Mouse (Mus musculus) heart, embryonic 10.5 days (tissue): ENCODE results near the gene Abca9. TPM values are rescaled to one million over a fixed set of nuclear protein-coding genes. Genes with fewer than 3 reads are reported as not detected.
A peak's percentile ranks its signal among the peaks of the same experiment; 100 is the strongest.

Experiments used
- DNase-seq: peaks from one replicate; pipeline ENCODE4 v3.0.0-alpha.2; 2017; ENCODE audit warnings: low spot score
- H3K27ac ChIP-seq: fragments of 300-500 bp; sonication (generic); 2 replicates; pipeline ENCODE4 v1.5.1; 2016; ENCODE audit warnings: mild to moderate bottlenecking
- H3K27me3 ChIP-seq: fragments of 300-500 bp; sonication (generic); 2 replicates; pipeline ENCODE4 v1.6.1; 2016; ENCODE audit warnings: mild to moderate bottlenecking; ENCODE audit not compliant: poor library complexity, insufficient read depth, severe bottlenecking
- H3K36me3 ChIP-seq: fragments of 300-500 bp; sonication (generic); 2 replicates; pipeline ENCODE4 v1.6.1; 2016; ENCODE audit warnings: mild to moderate bottlenecking, moderate library complexity
- H3K4me1 ChIP-seq: fragments of 300-500 bp; sonication (generic); 2 replicates; pipeline ENCODE4 v1.6.1; 2016; ENCODE audit warnings: mild to moderate bottlenecking
- H3K4me3 ChIP-seq: fragments of 300-500 bp; sonication (generic); 2 replicates; pipeline ENCODE4 v1.5.1; 2016; ENCODE audit warnings: mild to moderate bottlenecking, moderate library complexity
- H3K9me3 ChIP-seq: fragments of 300-500 bp; sonication (generic); 2 replicates; pipeline ENCODE4 v1.6.1; 2016; ENCODE audit warnings: mild to moderate bottlenecking, moderate library complexity
- WGBS: fragments of 180-500 bp; shearing (Covaris S2); methylation state at CpG from one replicate; pipeline ENCODE4 v1.1.7; 2016; 5-methylcytosine and 5-hydroxymethylcytosine counted together
- polyA plus RNA-seq: library from polyadenylated mRNA; unstranded; fragments of >200 nt; fragmentation: Nextera tagmentation; extraction: Ambion mirVana; gene quantifications from 2 replicates; pipeline ENCODE4 v1.2.1, GENCODE M21; 2016

Gene Abca9
- 0.57 and 0.65 TPM in 2 replicates for polyA plus RNA-seq

DNA sequence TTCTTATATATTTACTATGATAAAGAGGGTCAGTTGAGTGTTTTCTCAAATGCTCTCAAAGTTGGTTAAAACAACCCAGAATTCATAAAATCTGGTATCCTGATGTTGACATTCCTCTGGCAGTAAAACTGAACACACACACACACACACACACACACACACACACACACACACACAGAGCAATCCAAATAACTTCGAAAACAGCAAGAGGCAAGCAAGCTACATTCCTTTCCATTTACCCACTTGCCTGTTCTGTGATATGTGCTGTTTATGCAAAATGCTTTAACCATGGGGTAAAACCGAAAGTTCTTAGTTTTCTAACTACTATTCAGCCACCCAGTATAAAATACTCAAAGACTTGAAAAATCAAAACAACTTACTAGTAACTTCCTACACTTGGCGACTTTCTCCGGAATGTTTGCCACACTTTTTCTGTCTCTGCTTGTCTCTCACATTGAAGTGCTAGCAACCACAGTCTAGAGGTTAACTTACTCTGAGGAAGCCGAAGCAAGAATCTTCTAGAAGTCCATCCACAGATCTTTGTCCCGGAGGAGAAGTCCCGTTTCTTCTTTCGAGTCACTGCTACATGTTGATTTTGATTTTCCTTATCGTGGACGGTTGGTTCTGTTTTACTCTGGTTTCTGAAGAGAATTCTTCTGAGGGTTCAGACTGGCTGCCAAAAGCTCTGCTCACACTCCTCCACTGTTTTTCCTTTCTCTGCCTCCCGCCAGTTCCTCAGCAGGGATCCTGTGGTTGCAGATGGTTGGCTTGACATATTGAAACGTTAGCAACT is at the start of gene Abca9:
Gene Abca9, minus strand, starts transcription at position 738 of the 793 bp plus-strand sequence.
- Histone ChIP-seq H3K27me3 (no peaks in the 10 kb centered on the region), H3K27ac (0 out of 2 replicates have a peak within 1 kb of the TSS, but pooled peaks have one; percentile 16), H3K9me3 (no peaks in the 10 kb centered on the region), H3K4me3 (no peak within 1 kb of the TSS), H3K4me1 (no peaks in the 10 kb centered on the region), H3K36me3 (no peaks in the 10 kb centered on the region)
- no peak for DNase-seq
- WGBS: 40% methylated on average over 12 of the region's 12 CpGs

DNA sequence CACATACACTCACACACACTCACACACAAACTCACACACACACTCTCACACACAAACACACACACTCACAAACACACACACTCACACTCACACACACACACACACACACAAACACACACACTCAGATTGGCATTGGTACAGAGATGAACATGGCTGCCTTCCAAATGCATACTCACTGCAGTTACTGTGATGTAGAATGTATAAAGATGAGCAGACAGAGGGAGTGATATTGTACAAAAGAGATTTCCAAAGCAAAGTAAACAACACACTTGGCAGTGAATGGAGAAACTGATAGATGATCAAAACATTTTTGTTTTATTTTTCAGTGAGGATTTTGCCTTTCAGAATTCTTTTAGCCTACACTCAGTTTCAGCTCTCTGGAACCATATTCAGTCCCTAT is 49.1 kb upstream of the Abca9 start:
- DNase-seq: no peak
- no peak overlapping the region for H3K4me3 ChIP-seq
- no peaks in the 10 kb centered on the region for H3K4me1 ChIP-seq
- no peaks in the 10 kb centered on the region for H3K9me3 ChIP-seq
- no peak overlapping the region for H3K27ac ChIP-seq
- no peaks in the 10 kb centered on the region for H3K27me3 ChIP-seq
- no peaks in the 10 kb centered on the region for H3K36me3 ChIP-seq

DNA sequence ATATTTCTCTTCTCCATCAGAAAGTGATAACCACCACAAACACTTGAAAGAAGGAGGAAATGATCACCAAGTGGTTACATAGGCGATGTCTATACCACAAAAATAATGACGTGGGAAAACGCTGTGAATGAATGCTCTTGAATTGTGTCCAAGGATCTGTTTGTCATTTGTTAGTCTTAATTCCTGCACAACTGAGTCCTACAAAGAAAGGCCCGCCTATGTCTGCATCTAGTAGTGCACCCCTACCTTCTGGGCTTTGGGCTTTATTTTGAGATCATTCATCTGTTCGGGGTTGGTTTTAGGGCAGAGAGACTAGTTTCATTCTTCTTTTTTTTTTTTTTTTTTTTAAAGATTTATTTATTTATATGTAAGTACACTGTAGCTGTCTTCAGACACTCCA is 35.9 kb upstream of the Abca9 start:
- Histone ChIP-seq H3K9me3 (no peaks in the 10 kb centered on the region), H3K36me3 (no peaks in the 10 kb centered on the region), H3K4me1 (no peaks in the 10 kb centered on the region), H3K4me3 (no peak overlapping the region), H3K27me3 (no peaks in the 10 kb centered on the region), H3K27ac (no peak overlapping the region)
- DNase-seq: no peak
- WGBS: 80% methylated on average over 5 of the region's 5 CpGs

DNA sequence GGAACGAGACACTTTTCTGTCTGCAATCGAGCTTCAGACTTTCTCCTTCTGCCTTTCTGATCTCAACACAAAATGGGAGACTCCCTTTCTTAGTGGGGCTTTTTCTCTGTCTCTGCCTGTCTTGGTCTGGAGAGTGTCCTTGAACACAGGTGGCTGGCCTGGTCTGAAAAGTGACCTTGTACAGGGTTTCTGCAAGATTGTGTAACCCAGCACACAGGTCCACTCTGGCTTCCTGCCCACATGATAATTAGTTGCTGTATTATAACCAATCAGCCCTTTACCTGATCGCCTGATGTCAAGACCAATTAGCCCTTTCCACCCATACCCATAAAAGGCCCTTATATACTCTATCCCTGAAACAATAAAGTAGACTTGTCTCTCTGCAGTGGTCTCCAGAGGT is 30.9 kb upstream of the Abca9 start:
- Histone ChIP-seq H3K9me3 (no peaks in the 10 kb centered on the region), H3K4me1 (no peaks in the 10 kb centered on the region), H3K36me3 (no peaks in the 10 kb centered on the region), H3K27ac (no peak overlapping the region), H3K27me3 (no peaks in the 10 kb centered on the region), H3K4me3 (no peak overlapping the region)
- WGBS: 81% methylated on average over 3 of the region's 3 CpGs
- DNase-seq: no peak

GRCm38 (mm10) chr11:110196561-110197306 is 28.7 kb upstream of the Abca9 start:
- H3K27me3 ChIP-seq: no peaks in the 10 kb centered on the region
- H3K27ac ChIP-seq: no peak overlapping the region
- 79% methylated on average over 8 of the region's 8 CpGs for WGBS
- H3K36me3 ChIP-seq: no peaks in the 10 kb centered on the region
- H3K9me3 ChIP-seq: no peaks in the 10 kb centered on the region
- DNase-seq: no peak
- H3K4me1 ChIP-seq: no peaks in the 10 kb centered on the region
- H3K4me3 ChIP-seq: no peak overlapping the region

- DNase-seq: no peak
- no peaks in the 10 kb centered on the region for H3K27me3 ChIP-seq
- WGBS: 73% methylated on average over 4 of the region's 4 CpGs
- no peaks in the 10 kb centered on the region for H3K4me1 ChIP-seq
- no peak overlapping the region for H3K27ac ChIP-seq
- H3K36me3 ChIP-seq: no peaks in the 10 kb centered on the region
- no peak overlapping the region for H3K4me3 ChIP-seq
- H3K9me3 ChIP-seq: no peaks in the 10 kb centered on the region
Measured at GRCm38 (mm10) chr11:110195310-110195709, 27.3 kb upstream of the Abca9 start.

DNA sequence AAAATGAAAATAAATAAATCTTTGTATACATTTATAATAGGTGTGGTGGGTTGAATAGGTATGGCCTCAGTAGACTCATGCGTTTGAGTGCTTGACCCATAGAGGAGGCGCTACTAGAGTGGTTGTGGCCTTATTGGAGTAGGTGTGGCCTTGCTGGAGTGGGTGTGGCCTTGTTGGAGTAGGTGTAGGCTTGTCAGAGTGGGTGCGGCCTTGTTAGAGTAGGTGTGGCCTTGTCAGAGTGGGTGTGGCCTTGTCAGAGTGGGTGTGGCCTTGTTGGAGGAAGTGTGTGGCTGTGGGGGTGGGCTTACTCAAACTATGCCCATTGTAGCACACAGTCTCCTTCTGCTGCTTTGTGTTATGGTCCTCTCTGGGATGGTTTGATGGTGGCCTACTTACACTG is 3.2 kb upstream of the Abca9 start:
- no peak overlapping the region for H3K27ac ChIP-seq
- no peaks in the 10 kb centered on the region for H3K9me3 ChIP-seq
- H3K4me3 ChIP-seq: no peak overlapping the region
- H3K27me3 ChIP-seq: no peaks in the 10 kb centered on the region
- no peak for DNase-seq
- H3K4me1 ChIP-seq: no peaks in the 10 kb centered on the region
- WGBS: 94% methylated on average over 3 of the region's 3 CpGs
- H3K36me3 ChIP-seq: no peaks in the 10 kb centered on the region

- Histone ChIP-seq H3K4me3 (no peak overlapping the region), H3K9me3 (no peaks in the 10 kb centered on the region), H3K36me3 (no peaks in the 10 kb centered on the region), H3K27me3 (no peaks in the 10 kb centered on the region), H3K4me1 (no peaks in the 10 kb centered on the region), H3K27ac (no peak overlapping the region)
- WGBS: 61% methylated on average over 3 of the region's 3 CpGs
- DNase-seq: no peak
Measured at GRCm38 (mm10) chr11:110165822-110166221, 2.2 kb downstream of the Abca9 start.

- Histone ChIP-seq H3K36me3 (no peaks in the 10 kb centered on the region), H3K27ac (no peak overlapping the region), H3K27me3 (no peaks in the 10 kb centered on the region), H3K4me3 (no peak overlapping the region), H3K9me3 (no peaks in the 10 kb centered on the region), H3K4me1 (no peaks in the 10 kb centered on the region)
- no peak for DNase-seq
Measured at GRCm38 (mm10) chr11:110165409-110165808, 2.6 kb downstream of the Abca9 start.

GRCm38 (mm10) chr11:110157059-110157458 is 10.9 kb downstream of the Abca9 start:
- H3K27me3 ChIP-seq: no peaks in the 10 kb centered on the region
- DNase-seq: no peak
- H3K27ac ChIP-seq: no peak overlapping the region
- H3K4me1 ChIP-seq: no peaks in the 10 kb centered on the region
- H3K4me3 ChIP-seq: no peak overlapping the region
- 63% methylated on average over 6 of the region's 6 CpGs for WGBS
- H3K36me3 ChIP-seq: no peaks in the 10 kb centered on the region
- no peaks in the 10 kb centered on the region for H3K9me3 ChIP-seq

DNA sequence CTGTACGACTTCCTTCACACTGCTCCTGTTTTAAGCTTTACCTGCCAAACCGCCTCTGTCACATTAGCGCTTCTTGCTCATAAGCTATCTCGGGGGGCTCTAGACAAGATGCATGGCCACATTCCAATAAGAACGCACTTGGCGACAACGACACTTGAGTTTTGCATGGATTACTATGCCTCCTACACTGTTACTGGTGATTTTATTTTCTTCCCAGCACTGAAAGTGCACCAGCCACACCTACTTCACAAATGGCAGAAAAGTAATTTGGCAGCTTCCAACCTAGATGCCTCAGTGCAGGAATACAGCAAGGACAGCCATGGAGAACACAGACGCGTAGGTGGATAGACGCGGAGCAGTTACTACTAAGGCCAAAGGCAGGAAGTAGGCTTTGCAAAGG is 12.0 kb downstream of the Abca9 start:
- DNase-seq: no peak
- 95% methylated on average over 11 of the region's 11 CpGs for WGBS
- H3K27ac ChIP-seq: no peak overlapping the region
- no peak overlapping the region for H3K4me3 ChIP-seq
- no peaks in the 10 kb centered on the region for H3K27me3 ChIP-seq
- no peaks in the 10 kb centered on the region for H3K9me3 ChIP-seq
- H3K4me1 ChIP-seq: no peaks in the 10 kb centered on the region
- no peaks in the 10 kb centered on the region for H3K36me3 ChIP-seq

GRCm38 (mm10) chr11:110147640-110148039 is 20.4 kb downstream of the Abca9 start:
- Histone ChIP-seq H3K27ac (no peak overlapping the region), H3K4me3 (no peak overlapping the region), H3K36me3 (no peaks in the 10 kb centered on the region), H3K9me3 (no peaks in the 10 kb centered on the region), H3K4me1 (no peaks in the 10 kb centered on the region), H3K27me3 (no peaks in the 10 kb centered on the region)
- no peak for DNase-seq
- WGBS: 88% methylated on average over 5 of the region's 5 CpGs

DNA sequence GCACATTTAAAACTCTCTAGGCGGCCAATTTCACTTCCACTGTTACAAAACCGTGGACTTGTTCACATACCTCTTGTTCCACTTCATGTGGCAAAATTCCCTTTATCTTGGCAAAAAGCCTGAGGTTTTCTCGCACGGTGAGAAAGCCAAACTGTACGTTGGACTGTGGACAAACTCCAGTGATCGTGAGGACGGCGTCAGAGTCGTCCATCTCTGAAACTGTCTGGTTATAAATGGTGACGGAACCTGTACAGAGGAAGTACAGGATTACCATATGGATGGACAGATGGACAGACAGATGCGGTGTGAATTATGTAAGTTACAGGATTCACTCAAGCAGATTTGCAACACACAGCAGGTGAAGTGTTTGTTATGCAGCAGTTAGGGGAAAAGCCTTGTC is 22.6 kb downstream of the Abca9 start:
- no peak for DNase-seq
- no peak overlapping the region for H3K4me3 ChIP-seq
- H3K27me3 ChIP-seq: no peaks in the 10 kb centered on the region
- WGBS: 90% methylated on average over 11 of the region's 11 CpGs
- no peaks in the 10 kb centered on the region for H3K4me1 ChIP-seq
- H3K27ac ChIP-seq: no peak overlapping the region
- no peaks in the 10 kb centered on the region for H3K36me3 ChIP-seq
- H3K9me3 ChIP-seq: no peaks in the 10 kb centered on the region
